Mouse (Mus musculus) embryo, embryonic 9.5 days (tissue): Measurements from ENCODE around the gene Rsph1.

Experiments used
- DNase-seq: peaks from one replicate; pipeline ENCODE4 v3.0.0-alpha.2; 2017; ENCODE audit errors: extremely low spot score

Gene Rsph1

GRCm38 (mm10) chr17:31258310-31258865 is 18.8 kb downstream of the Rsph1 start:
- DNase-seq, result no peak

GRCm38 (mm10) chr17:31257898-31258297 is 19.3 kb downstream of the Rsph1 start:
- no peak for DNase-seq

DNA sequence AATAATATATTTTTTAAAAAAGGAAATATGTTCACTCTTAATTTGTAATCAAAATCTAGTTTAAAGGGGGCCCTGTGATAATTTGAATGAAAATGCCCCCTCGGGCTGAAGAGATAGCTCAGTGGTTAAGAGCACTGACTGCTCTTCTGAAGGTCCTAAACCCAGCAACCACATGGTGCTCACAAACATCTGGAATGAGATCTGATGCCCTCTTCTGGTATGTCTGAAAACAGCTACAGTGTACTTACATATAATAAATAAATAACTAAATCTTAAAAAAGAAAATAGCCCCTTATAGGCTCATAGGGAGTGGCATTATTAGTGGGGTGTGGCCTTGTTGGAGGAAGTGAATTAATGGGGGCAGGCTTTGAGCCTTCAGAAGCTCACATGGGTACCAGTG is 20.0 kb downstream of the Rsph1 start:
- DNase-seq, result no peak

DNA sequence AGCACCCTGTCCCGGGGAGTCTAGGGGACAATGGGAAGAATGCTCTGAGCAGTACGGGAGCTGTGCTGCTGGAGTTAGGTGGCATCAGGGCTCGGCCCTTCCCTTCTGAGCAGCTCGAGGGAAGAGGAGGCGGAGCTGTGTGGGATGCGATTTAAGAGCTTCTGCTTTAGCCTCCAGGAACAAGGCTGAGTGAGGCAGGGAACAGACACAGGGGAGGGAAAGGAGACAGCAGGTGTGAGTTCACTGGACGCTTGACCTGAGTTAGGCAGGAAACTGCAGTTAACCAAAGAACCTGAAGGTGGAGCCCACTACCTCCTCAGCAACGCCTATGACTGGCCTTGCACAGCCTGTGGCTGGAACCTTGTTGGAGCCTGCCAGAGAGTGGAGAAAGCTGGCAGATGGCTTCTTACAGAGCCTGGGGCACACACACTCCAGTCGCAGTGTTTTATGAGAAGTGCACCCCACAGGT is 22.7 kb downstream of the Rsph1 start:
- DNase-seq, result peak; percentile 78

DNA sequence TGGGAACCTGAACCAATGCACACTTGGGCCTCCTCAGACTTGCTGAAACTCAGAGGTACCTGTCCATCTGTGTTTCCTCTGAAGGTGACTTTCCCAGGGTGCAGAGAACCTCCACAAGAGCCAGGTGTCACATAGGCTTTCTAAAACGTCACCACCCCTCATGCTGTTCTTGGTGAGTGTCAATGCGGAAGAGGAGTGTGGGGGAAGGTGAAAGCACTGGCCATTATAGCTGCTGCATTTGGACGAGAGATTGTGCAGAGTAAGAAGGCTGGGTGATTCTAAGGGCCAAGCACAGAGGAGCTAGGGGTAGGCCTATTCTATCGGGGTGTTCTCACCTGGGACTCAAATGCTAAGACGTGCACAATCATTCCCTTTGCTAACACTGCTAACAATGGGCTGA is 23.2 kb downstream of the Rsph1 start:
- DNase-seq, result no peak

DNA sequence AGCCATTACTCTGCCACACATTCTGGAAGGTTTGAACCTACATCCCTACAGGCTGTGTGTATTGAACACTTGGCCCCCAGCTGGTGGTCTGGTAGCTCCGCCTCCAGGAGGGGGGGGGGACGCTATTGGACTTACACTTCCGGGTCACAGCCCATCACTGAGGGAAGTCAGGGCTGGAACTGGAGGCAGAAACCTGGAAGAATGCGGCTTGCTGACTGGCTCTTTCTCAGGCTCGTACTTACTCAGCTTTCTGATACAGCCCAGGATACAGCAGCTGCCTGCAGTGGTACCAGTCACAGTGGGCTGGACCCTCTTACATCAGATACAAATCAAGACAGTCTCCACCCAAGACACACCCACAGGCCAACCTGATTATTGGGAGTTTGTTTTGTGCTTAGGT is 30.0 kb downstream of the Rsph1 start:
- no peak for DNase-seq

DNA sequence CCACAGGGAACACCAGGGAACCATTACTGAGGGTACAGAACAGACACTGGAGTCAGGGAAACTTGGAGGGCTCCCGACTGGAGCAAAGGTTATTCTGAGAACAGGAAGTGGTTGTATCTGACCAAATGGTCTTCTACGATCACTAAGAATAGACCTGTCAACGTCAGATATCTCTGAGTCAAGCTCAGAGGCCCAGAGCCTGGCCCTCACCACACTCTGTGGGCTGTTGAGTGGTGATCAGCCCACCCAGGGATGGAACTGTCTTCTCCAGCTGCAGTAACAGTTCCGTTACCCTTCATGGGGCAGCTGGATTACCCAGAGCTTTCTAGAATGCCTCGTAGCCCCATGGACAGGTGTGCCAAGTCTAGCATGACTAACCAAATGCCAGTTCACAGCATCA is 31.9 kb downstream of the Rsph1 start:
- no peak for DNase-seq

DNA sequence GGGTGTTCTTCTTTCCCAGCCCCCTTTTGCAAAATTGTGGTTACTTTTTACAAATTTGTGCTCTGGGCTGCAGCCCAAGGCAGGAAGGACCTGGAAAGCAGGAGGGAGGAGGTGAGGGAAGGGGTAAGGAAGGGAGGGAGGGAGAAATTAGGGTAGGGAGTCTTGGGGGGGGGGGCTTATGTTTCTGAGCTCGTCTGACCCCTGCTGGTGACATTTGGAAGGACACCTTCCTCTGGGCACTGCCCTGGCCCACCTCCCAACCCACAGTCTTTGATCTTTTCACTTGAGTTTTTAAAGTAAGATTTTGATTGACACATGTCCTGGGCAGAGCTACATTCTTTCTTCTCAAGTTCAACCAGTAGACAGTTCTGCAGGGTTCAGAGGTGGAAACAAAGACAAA is 34.4 kb downstream of the Rsph1 start:
- no peak for DNase-seq

GRCm38 (mm10) chr17:31241156-31241555 is 36.0 kb downstream of the Rsph1 start:
- no peak for DNase-seq

DNA sequence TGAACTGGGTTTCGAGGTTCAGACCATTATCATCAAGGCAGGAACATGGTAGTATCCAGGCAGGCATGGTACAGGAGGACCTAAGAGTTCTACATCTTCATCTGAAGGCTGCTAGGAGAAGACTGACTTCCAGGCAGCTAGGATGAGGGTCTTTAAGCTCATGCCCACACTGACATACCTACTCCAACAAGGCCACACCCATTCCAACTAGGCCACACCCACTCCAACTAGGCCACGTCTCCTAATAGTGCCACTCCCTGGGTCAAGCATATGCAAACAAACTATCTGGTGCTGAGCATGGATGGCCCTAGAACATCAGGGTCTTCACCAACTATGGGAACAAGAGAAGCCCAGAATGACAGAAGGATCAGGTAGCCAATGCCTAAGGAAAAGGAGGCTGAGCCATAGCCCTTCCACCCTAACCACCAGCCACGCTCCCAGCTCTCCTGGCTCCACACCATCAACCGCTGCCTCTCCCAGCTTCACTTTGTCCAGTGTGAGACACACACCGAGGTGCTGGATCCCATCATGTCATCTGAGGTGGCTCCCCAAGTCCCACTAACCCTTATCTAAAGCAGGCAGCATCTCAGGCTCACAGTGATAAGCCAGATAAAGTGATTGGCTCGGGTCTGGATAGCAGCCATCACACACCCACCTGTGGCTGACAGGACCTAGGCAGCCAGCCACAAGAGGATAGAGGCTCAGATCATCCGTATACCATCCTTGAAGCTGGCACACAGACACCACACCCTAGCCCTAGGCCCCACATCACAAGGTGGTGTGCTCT is 38.8 kb downstream of the Rsph1 start:
- no peak for DNase-seq

- no peak for DNase-seq
Observed at GRCm38 (mm10) chr17:31235915-31236314, 41.3 kb downstream of the Rsph1 start.

DNA sequence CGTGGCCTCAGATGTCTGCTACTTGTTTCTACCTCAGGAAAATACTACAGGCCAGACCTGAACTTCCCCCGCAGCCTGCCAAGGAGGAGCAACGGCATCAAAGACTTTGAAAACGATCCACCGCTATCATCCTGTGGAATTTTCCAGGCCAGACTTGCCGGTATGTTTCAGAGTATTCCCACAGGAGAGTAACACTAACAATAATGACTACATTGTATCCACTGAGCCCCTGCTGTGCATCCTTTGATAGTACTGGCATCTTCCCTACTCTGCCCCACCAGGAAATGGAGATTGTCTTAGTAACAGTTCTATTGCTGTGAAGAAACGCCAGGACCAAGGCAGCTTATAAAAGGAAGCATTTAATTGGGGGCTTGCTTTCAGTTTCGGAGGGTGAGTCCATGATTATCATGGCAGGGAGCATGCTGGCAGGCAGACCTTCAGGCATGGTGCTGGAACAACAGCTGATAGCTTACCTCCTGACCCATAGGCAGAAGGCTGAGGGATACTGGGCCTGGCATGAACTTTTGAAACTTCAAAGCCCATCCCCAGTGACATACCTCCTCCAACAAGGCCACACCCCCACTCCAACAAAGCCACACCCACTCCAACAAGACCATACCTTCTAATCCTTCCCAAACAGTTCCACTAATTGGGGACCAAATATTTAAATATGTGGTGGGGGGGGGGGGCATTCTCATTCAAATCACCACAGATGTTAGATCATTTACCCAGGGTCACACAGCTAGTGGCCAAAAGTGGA is 44.8 kb downstream of the Rsph1 start:
- DNase-seq, result no peak

DNA sequence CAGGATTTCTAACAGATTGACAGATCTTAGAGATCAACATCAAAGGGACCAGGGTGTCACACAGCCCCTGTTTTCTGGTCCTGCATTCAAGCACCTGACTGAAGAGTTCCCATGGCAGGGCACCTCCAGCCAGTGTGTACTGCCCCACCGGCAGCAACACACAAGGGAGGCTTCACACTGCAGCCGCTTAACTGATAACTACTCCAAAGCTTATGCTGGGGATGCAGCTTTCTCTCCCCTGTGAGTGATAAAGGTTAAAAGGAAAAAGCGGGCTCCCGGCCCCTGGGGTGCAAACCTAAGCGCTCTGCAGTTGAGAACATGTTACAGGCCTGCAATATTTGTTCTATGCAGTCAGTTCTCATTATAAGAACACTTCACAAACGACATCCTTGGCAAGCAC is 45.4 kb downstream of the Rsph1 start:
- DNase-seq, result no peak

GRCm38 (mm10) chr17:31226931-31227330 is 50.3 kb downstream of the Rsph1 start:
- DNase-seq, result no peak

DNA sequence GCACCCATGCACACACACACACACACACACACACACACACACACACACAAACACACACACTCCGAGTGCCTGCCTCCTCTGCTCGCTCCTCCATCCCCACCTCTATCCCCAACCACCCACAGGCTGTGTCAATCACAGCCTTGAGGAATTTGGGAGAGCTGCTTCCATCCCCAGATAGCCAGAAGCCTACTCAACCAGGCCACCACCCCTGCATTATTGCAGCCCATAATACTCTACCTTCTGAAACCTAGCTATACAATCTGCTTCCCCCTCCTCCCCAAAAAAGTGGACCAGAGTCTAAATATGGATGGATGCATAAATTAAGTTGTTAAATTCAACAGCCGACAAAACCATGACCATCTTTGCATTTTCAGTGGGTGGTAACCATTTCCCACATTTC is 50.8 kb downstream of the Rsph1 start:
- DNase-seq, result no peak

DNA sequence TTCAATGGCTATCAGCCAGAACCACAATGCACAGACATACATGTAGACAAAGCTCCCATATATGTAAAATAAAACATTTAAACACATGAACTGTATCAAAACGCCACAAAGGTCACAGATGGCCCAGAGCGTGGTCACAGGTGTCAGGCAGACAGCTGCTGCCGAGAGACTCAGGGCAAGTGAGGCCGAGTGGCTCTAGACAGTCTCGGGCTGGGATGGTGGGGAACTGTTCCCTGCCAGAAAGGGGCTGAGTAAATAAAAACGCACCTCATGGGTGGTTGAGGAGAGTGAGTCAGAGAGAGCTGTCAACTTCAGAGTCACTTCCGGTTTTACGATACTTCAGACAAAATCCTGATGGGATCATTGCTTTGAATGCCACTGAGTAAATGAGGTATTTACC is 52.6 kb downstream of the Rsph1 start:
- DNase-seq, result no peak

DNA sequence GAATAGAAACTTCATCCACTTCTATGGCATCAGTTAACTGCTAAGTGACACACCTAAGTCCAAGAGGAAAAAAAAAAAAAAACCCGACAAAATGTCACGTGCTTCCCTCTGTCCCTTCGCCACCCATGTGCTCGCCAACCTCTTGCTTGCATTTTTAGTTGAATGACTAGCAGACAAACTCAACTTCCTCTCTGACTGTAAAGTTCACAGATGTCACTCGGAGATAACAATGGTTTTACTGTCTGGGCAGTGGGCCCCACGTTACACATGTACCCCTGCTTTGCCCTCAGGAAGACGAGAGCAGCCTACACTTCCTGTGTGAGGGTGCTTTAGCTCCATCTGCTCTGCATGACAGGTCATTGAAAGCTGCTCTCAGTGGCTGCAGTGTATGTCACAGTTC is 53.3 kb downstream of the Rsph1 start:
- DNase-seq, result no peak

- DNase-seq, result no peak
Observed at GRCm38 (mm10) chr17:31222810-31223310, 54.3 kb downstream of the Rsph1 start.

DNA sequence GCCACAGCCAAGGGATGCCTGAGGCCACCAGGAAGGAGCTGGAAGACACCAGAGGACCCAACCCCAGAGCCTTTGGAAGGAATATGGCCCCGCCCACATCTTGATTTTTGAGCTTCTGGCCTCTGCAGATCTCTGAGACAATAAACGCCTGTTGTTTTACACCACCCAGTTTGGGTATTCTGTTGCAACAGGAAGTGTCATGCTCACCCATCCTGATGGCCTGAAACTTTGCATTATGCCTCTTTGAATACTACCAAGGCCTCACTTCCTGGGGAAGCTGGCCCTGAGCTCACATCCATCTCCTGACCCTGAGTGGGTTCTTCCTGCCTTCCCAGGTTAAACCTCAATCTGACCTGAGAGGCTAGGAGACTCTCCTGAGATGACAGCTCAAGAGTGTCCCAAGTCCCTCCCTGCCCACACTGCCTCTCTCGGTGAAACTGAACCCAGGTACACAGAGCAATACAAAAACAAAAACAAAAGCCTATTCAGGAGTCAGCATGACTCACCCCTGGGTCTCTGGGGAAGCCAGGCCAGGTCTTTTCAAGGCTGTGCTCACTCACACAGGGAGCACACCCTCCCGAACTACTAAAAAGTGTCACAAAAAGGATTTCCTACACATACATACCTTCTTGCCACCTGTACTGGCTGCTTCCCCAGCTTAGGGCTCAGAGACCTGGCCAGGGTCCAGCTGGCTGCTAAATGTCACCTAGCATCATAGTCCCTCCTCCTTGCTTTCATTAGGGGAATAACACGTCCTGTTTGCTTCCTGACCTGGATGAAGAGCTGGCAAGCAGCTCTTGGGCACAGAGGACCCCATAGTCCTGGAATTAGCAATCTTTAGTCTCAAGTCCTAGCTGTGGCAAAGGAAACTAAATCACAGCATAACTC is 60.9 kb downstream of the Rsph1 start:
- no peak for DNase-seq

DNA sequence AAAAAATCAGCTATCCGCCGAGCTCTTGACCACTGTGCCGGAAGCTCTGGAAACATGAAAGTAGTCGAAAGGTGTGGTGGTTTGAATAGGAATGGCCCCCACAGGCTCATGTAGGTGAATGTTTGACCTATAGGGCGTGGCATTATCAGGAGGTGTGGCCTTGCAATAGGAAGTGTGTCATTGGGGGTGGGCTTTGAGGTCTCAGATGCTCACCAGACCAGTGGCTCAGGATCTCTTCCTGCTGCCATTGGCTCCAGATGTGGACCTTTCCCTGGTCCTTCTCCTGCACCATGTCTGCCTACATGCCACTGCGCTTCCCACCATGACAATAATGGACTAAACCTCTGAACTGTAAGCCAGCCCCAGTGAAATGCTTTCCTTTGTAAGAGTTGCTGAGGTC is 65.3 kb downstream of the Rsph1 start:
- no peak for DNase-seq

DNA sequence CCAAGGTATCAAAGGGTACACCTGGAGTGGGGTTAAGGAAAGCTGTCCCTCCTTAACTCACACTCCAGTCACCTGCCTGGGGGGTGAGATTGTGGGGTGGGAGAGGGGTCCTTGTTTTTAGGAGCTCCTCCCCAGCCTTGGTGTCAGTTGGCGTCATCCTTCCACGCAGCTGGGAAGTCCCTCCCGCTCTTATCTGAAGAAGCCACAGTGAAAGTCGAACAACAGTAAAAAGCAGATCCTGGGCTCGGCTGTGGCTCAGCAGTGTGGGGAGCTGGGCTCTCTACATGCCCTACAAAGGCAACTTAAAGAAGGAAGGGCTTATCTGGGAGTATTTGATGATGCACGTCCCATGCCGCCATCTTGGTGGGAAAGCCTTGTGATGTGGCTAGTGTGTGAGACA is 66.9 kb downstream of the Rsph1 start:
- no peak for DNase-seq
